Mouse (Mus musculus): ENCODE measurements at regions not wholly inside any gene's neighbourhood (a gene's known extent, or its start where the extent isn't known, plus 50 kb on each side); places are given as distances from the start of the nearest gene placed in this dataset.

- no peak for DNase-seq (ENCODE audit: low spot score in 2 of 2)
Measured at GRCm38 (mm10) chr16:77461459-77461858, 140.4 kb downstream of the Gm11146 start.

- DNase-seq (ENCODE audit: low spot score in 2 of 2), result no peak
Measured at GRCm38 (mm10) chr16:77459651-77460050, 142.2 kb downstream of the Gm11146 start.

DNA sequence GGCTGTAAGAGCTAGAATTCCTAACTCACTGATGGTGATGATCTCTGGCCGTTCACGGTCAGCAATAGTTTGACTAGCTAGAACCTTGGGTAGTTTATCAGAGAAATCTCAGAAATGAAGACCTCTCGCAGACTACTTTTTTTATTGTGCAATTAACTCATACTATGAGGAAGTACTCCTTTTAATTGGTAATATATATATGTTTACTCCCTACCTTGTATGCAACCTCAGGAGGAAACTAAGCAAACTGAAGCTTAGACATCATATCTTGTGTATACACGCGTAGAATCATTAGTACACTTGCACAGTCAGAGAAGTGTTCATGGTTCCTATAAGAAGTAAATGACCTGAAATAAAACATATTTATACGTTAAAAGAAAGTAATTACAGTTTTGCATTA, 157.2 kb downstream of the Gm11146 start:
- no peak for DNase-seq (ENCODE audit: low spot score in 2 of 2)

DNA sequence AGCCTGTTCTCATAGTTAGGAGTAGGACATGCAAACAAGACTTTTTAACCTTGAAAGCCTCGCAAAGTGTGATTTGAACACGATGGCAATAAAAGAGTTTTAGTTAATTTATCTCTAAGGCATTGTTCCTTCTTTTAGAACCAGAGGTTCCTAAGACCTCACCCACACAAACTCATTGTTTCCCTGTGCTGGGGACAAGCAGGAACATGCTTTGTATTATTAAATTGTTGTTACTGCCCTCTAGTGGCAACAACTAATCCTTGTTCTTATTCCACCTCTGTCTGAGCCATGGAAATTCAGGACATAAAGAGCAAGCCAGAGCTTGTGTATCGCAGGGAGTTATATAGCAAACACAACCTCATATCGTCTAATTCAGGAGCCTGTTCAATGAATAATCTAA, 157.9 kb downstream of the Gm11146 start:
- DNase-seq (ENCODE audit: low spot score in 2 of 2), result no peak

DNA sequence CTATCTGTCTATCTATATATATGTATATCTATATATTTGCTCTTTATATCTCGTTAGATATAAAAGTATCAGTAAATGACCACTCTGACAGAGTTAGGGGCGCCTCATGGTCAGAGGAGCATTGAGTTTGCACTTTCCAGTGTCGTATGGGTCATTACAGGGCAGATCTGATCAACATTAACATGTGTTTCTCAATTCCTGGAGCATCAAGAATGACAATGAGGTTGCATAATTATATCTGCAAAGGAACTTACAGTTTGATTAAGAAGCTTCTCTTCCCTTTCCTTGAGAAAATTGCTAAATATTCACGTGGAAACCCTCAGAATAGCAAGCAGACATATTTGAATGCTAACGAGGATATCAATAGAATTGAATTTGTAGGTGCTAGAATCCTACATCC, 158.6 kb downstream of the Gm11146 start:
- DNase-seq (ENCODE audit: low spot score in 2 of 2), result no peak

DNA sequence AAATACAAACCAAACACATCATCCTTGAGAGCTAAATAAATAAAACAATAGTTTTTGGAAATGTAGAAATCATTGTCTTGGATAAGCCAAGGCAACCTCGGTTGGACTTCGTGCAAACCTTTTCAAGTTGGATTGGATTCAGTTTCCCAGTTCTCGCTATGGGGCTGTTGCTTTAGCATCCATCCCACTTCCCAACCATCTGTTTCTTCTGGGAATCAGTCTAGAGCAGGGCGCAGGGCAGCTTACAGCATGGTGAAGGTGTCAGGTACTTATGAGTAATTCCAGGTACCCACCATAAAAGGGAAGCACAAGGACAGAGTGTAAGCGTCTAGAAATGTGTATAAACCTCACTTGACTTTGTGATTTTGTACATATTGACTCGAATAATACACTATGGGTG, 159.0 kb downstream of the Gm11146 start:
- no peak for DNase-seq (ENCODE audit: low spot score in 2 of 2)

GRCm38 (mm10) chr16:77431345-77431744, 170.5 kb downstream of the Gm11146 start:
- no peak for DNase-seq (ENCODE audit: low spot score in 2 of 2)

DNA sequence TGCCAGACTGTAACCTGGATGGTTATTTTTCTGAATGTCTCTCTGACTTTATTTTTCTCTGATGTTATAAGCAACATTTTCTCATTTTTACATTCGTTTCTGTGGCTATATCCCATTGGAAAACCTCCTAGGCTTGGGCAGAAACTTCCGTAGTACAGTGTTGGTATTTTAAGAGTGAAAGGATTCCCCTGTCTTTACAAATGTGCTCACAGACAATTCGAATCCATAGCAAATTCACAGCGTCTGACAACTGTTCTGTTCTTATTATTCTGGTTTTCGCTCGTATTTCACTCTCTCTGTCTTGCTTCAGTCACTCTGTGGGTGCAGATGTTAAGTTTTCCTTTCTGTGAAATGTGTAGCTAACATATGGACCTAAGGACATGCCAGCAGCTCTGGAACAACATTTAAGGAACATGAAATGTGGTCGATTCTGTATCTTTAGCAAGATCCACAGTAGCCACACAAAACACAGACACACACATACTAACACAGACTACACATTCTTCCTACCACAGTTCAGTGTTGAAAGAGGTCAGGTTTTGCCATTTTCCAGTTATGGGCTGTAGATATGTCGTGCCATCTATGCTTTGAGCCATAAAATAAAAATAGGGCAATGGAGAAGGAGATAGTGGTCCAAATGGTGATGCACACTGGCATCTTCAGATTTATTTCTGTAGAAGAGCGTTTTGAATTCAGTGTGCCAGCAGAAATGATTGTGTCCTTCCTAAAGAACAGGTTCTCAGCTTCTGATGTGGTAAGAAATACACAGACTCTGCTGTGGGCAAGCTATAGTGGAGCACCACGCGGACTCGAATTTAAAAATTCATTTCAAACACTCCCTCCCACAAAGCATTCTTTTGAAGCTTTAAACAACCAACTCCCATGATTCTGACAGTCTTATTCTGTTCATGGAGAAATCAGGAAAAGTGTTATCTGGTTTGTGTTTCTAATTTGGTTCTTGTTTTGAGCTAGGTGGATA, 179.2 kb downstream of the Gm11146 start:
- DNase-seq (ENCODE audit: low spot score in 2 of 2), result no peak

DNA sequence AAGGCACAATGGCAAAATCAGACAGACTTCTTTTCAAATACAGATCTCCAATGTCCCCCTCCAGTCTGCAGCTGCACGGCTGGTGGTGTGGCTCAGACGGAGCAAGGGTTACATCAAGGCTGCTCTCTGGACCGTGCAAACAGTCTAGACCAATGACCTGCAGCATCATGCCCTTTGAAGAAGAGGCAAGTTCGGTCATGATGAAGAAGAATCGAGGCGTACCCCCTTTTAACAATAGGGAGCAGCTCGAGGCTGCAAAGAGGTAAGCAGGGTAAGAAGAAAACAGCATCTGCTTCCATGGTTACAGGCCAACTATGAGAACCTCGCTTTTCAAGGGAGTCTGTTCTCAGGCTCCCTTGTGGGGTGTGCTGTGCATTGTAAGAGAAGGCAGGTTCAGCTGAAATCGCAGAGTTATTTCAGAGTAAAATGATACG, 180.3 kb downstream of the Gm11146 start:
- peak in 1 of 2 experiments; percentile 22 for DNase-seq (ENCODE audit: low spot score in 2 of 2)

- DNase-seq (ENCODE audit: low spot score in 2 of 2), result no peak
Measured at GRCm38 (mm10) chr16:77421001-77421400, 180.9 kb downstream of the Gm11146 start.

DNA sequence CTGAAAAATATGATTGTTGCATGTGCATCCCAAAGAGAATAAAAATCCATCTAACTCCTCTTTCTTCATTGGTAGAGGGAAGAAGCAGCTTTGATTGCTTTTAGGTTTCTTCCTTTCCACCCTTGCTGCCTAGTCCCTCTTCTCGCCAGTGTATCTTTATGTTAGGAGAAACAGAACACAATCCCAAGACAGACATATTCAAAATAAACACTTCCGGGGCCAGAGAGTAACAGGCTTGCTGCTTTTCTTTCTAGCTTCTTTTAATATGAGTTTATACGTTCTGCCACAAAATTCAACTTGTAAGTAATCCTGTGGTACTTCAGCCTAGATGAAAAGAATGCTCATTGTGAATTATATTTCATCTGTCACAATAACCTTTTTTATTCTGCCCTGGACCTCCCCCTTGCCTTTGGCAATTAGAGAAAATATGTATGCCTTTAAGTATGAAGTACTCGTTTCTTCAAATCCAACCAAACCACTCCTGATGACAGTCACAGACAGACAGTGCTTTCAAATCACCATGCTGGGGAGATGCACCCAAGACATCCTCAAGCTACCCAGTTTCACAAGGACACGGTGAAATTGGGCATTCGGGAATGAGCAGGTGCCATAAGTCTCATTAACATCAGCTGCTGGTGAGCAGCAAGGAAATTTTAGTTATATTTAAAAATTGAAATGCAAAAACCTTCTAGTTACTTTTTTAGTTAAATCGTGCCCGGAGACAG, 181.6 kb downstream of the Gm11146 start:
- DNase-seq (ENCODE audit: low spot score in 2 of 2), result no peak

- no peak for DNase-seq (ENCODE audit: low spot score in 2 of 2)
Measured at GRCm38 (mm10) chr16:77419116-77419735, 182.7 kb downstream of the Gm11146 start.

DNA sequence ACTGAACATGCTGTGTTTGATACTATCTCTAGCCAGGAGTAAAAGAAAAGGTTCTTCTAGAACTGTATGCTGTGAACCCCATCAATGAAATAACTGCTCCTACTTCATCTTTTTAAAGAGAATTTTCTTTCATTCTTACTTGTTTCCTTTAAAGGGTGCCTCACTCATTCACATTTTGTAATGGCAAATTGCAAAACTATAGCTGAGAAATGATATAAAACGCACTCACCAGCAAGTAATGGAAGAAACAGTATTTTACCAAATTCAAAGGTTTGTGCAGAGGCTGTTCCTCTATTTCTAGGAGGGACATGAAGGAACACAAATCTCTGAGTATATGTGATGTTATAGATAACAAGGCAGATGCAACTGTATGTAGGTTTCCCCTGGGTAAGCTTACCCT, 183.4 kb downstream of the Gm11146 start:
- DNase-seq (ENCODE audit: low spot score in 2 of 2), result no peak

DNA sequence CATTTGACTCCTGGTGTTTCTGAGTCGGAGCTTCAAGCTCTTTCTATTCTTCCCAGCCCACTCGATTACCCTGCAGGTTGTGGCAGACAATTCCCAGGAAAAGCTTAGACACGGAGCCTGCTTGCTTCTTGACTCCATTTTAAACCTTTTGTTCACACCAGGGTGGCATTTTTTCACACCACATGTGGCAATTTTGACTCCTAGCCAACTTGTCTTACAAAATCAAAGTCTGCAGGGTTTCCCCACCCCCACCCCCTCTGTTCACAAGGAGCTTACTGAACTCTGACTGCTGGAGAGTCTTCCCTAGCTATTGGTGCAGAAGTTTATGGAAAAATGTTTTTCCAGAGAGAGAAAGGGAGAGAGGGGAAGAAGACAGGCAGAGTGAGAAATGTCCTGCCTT, 184.1 kb downstream of the Gm11146 start:
- DNase-seq (ENCODE audit: low spot score in 2 of 2), result no peak

- no peak for DNase-seq (ENCODE audit: low spot score in 2 of 2)
Measured at GRCm38 (mm10) chr16:77414562-77414961, 187.3 kb downstream of the Gm11146 start.

DNA sequence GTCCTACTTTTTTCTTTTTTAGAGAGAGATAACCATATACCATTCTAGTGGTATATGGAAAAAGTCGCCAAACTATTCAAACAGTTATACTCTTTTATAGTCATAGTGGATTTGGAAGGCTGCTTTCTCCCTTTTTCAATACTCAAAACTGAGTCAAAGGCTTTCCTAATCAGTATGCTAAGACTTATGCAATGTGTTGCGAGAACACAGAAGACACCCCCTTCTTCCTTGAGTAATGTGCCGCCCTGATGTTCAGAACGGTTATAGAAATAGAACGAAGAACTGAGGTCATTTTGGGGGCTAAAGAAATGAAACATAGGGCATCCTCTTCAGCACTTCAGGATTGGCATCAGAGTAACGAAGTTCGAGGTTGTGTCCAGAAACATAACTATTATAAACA, 192.7 kb downstream of the Gm11146 start:
- no peak for DNase-seq (ENCODE audit: low spot score in 2 of 2)

DNA sequence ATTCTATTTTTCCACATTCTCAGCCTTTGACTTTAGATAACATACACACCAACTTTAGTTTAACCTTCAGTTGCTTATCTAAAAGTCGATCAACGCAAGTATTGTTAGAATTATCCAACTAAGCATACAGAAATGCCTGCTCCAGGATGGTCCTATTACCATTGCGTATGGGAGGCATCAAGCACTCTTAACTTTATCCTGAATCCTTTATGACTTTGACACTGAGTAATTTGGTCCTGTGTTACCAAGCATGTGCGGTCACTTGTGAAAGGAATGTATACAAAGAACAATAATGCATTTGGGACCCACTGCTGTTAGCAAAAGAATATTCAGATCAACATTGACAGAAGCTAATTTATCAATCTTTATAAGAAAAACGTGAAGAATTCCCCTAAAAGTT, 194.9 kb downstream of the Gm11146 start:
- DNase-seq (ENCODE audit: low spot score in 2 of 2), result no peak

DNA sequence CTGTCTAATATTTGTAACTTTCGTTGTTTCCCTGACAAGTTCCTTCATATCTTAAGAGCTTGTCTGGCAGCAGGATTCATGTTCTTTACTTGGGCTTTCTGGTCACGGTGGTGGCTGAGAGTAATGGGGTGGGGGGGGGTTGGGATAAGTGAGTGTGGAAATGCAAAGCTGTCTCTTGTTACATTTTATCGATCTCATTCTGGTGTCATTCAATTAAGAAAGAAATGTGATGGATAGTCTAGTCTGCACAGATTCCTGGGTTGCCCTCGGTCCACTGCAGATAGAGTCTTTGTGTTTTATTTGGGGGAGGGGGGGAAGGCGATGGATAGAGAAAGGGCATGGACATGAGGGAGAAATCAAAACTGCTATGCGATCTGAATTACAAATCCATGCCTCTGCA, 196.0 kb downstream of the Gm11146 start:
- DNase-seq (ENCODE audit: low spot score in 2 of 2), result no peak

- no peak for DNase-seq (ENCODE audit: low spot score in 2 of 2)
Measured at GRCm38 (mm10) chr16:77405181-77405818, 196.6 kb downstream of the Gm11146 start.

GRCm38 (mm10) chr16:77402711-77403280, 199.1 kb downstream of the Gm11146 start:
- DNase-seq (ENCODE audit: low spot score in 2 of 2), result peak in 1 of 2 experiments; percentile 22
